Mouse (Mus musculus): Measurements from ENCODE around the gene Hsd3b7. TPM values are rescaled to one million over a fixed set of nuclear protein-coding genes. Genes with fewer than 3 reads are reported as not detected.

Gene Hsd3b7
- total and polyA plus RNA-seq, 2 experiments from 2014 or later = 8.4 TPM

- no peaks in the 10 kb centered on the region for H3K27me3 ChIP-seq (ENCODE audit: insufficient read depth, low read length)
- peak overlapping the region; percentile 95 for H3K27ac ChIP-seq (ENCODE audit: low read depth, low read length)
- TF ChIP-seq CTCF (IDR thresholded peaks at IDR 0.05; ENCODE audit: low read depth) = no peak
- DNase-seq = no peak
- peak overlapping the region; percentile 67 for H3K9ac ChIP-seq
- 1% methylated on average over 15 of the region's 15 CpGs for WGBS
- peaks cover 3% of the 10 kb centered on the region; the same call in 1 of the 2 replicates for H3K4me1 ChIP-seq (ENCODE audit: insufficient read depth)
- no peaks in the 10 kb centered on the region for H3K9me3 ChIP-seq (ENCODE audit: low read length)
- peaks cover under 1% of the 10 kb centered on the region; the same call in 1 of the 2 replicates for H3K36me3 ChIP-seq (ENCODE audit: insufficient read depth)
- ATAC-seq = peak; percentile 12
- H3K4me3 ChIP-seq (ENCODE audit: low read depth, low read length) = peak overlapping the region; percentile 82
- H3K4me2 ChIP-seq (ENCODE audit: low read depth) = peak overlapping the region; percentile 97
These were observed 40.5 kb downstream of the Hsd3b7 start for GRCm38 (mm10) chr7:127840886-127841285.

GRCm38 (mm10) chr7:127841340-127842000 lies 41.1 kb downstream of the Hsd3b7 start:
- peak; percentile 98 for DNase-seq
- Histone ChIP-seq H3K4me3 (ENCODE audit: low read depth, low read length) (peak overlapping the region; percentile 82), H3K27me3 (ENCODE audit: insufficient read depth, low read length) (no peaks in the 10 kb centered on the region), H3K9ac (peak overlapping the region; percentile 67), H3K36me3 (ENCODE audit: insufficient read depth) (peaks cover 7% of the 10 kb centered on the region; the same call in 1 of the 2 replicates), H3K27ac (ENCODE audit: low read depth, low read length) (peak overlapping the region; percentile 95), H3K4me2 (ENCODE audit: low read depth) (peak overlapping the region; percentile 97), H3K9me3 (ENCODE audit: low read length) (no peaks in the 10 kb centered on the region), H3K4me1 (ENCODE audit: insufficient read depth) (peaks cover 3% of the 10 kb centered on the region; the same call in 1 of the 2 replicates)
- under 1% methylated on average over 46 of the region's 46 CpGs for WGBS
- TF ChIP-seq CTCF (IDR thresholded peaks at IDR 0.05; ENCODE audit: low read depth) = peak; percentile 20; the same call in 1 of the 2 replicates
- ATAC-seq = peak; percentile 97

GRCm38 (mm10) chr7:127842001-127842718 lies 41.8 kb downstream of the Hsd3b7 start:
- TF ChIP-seq CTCF (IDR thresholded peaks at IDR 0.05; ENCODE audit: low read depth) = no peak
- ATAC-seq (peak; percentile 37), DNase-seq (peak; percentile 78)
- Histone ChIP-seq H3K4me1 (ENCODE audit: insufficient read depth) (peaks cover 3% of the 10 kb centered on the region; the same call in 1 of the 2 replicates), H3K4me2 (ENCODE audit: low read depth) (peak overlapping the region; percentile 97), H3K27ac (ENCODE audit: low read depth, low read length) (peak overlapping the region; percentile 95; the same call in 1 of the 2 replicates), H3K27me3 (ENCODE audit: insufficient read depth, low read length) (no peaks in the 10 kb centered on the region), H3K9ac (peak overlapping the region; percentile 67), H3K9me3 (ENCODE audit: low read length) (no peaks in the 10 kb centered on the region), H3K4me3 (ENCODE audit: low read depth, low read length) (peak overlapping the region; percentile 82), H3K36me3 (ENCODE audit: insufficient read depth) (peaks cover 11% of the 10 kb centered on the region; the same call in 1 of the 2 replicates)
- under 1% methylated on average over 40 of the region's 40 CpGs for WGBS

- no peaks in the 10 kb centered on the region for H3K4me1 ChIP-seq (ENCODE audit: insufficient read depth)
- no peak for ATAC-seq
- no peak for DNase-seq
- TF ChIP-seq CTCF (IDR thresholded peaks at IDR 0.05; ENCODE audit: low read depth) = no peak
- no peak overlapping the region for H3K4me3 ChIP-seq (ENCODE audit: low read depth, low read length)
- WGBS = 81% methylated on average over 6 of the region's 6 CpGs
- no peaks in the 10 kb centered on the region for H3K9me3 ChIP-seq (ENCODE audit: low read length)
- no peak overlapping the region for H3K4me2 ChIP-seq (ENCODE audit: low read depth)
- no peak overlapping the region for H3K9ac ChIP-seq
- H3K27me3 ChIP-seq (ENCODE audit: insufficient read depth, low read length) = no peaks in the 10 kb centered on the region
- no peak overlapping the region for H3K27ac ChIP-seq (ENCODE audit: low read depth, low read length)
- peaks cover 17% of the 10 kb centered on the region for H3K36me3 ChIP-seq (ENCODE audit: insufficient read depth)
These were observed 49.8 kb downstream of the Hsd3b7 start for GRCm38 (mm10) chr7:127849973-127850875.

- Histone ChIP-seq H3K9me3 (ENCODE audit: low read length) (no peaks in the 10 kb centered on the region), H3K9ac (no peak overlapping the region), H3K27ac (ENCODE audit: low read depth, low read length) (no peak overlapping the region), H3K36me3 (ENCODE audit: insufficient read depth) (peaks cover 16% of the 10 kb centered on the region), H3K27me3 (ENCODE audit: insufficient read depth, low read length) (no peaks in the 10 kb centered on the region), H3K4me3 (ENCODE audit: low read depth, low read length) (no peak overlapping the region), H3K4me2 (ENCODE audit: low read depth) (no peak overlapping the region), H3K4me1 (ENCODE audit: insufficient read depth) (no peaks in the 10 kb centered on the region)
- no peak for TF ChIP-seq CTCF (IDR thresholded peaks at IDR 0.05; ENCODE audit: low read depth)
- 76% methylated on average over 5 of the region's 5 CpGs for WGBS
- ATAC-seq = no peak
- DNase-seq = no peak
These were observed 50.5 kb downstream of the Hsd3b7 start for GRCm38 (mm10) chr7:127850906-127851305.

Other genes starting within 250 kb of the Hsd3b7 start
- gene Tmem265, start 239.2 kb upstream of the Hsd3b7 start, total RNA-seq (2014; rRNA removed) = 2.4 and 2.8 TPM in 2 replicates
- 3.8 and 7.7 TPM in 2 replicates for gene Tmem265, start 239.2 kb upstream of the Hsd3b7 start, polyA plus RNA-seq (2015; fragmentation: Nextera tagmentation; extraction: Ambion mirVana)
- gene Phkg2, start 227.3 kb upstream of the Hsd3b7 start, total RNA-seq (2014; rRNA removed) = 45.7 and 62.4 TPM in 2 replicates
- 53.4 and 53.8 TPM in 2 replicates for gene Phkg2, start 227.3 kb upstream of the Hsd3b7 start, polyA plus RNA-seq (2015; fragmentation: Nextera tagmentation; extraction: Ambion mirVana)
- gene Ccdc189, start 212.0 kb upstream of the Hsd3b7 start, total RNA-seq (2014; rRNA removed) = 9.0 and 11.0 TPM in 2 replicates
- 10.1 and 16.0 TPM in 2 replicates for gene Ccdc189, start 212.0 kb upstream of the Hsd3b7 start, polyA plus RNA-seq (2015; fragmentation: Nextera tagmentation; extraction: Ambion mirVana)
- 49.8 and 60.1 TPM in 2 replicates for gene Rnf40, start 211.8 kb upstream of the Hsd3b7 start, total RNA-seq (2014; rRNA removed)
- gene Rnf40, start 211.8 kb upstream of the Hsd3b7 start, polyA plus RNA-seq (2015; fragmentation: Nextera tagmentation; extraction: Ambion mirVana) = 34.5 and 37.8 TPM in 2 replicates
- gene Zfp629, start 184.8 kb upstream of the Hsd3b7 start, total RNA-seq (2014; rRNA removed) = 27.6 and 35.7 TPM in 2 replicates
- gene Zfp629, start 184.8 kb upstream of the Hsd3b7 start, polyA plus RNA-seq (2015; fragmentation: Nextera tagmentation; extraction: Ambion mirVana) = 9.6 and 10.5 TPM in 2 replicates
- 93.1 and 102 TPM in 2 replicates for gene Bcl7c, start 91.7 kb upstream of the Hsd3b7 start, total RNA-seq (2014; rRNA removed)
- gene Bcl7c, start 91.7 kb upstream of the Hsd3b7 start, polyA plus RNA-seq (2015; fragmentation: Nextera tagmentation; extraction: Ambion mirVana) = 43.9 and 47.5 TPM in 2 replicates
- gene Ctf1, start 87.9 kb upstream of the Hsd3b7 start, total RNA-seq (2014; rRNA removed) = 6.5 and 6.6 TPM in 2 replicates
- 3.8 and 4.3 TPM in 2 replicates for gene Ctf1, start 87.9 kb upstream of the Hsd3b7 start, polyA plus RNA-seq (2015; fragmentation: Nextera tagmentation; extraction: Ambion mirVana)
- not detected in 2 replicates for gene Ctf2, start 68.4 kb upstream of the Hsd3b7 start, total RNA-seq (2014; rRNA removed)
- not detected in 2 replicates for gene Ctf2, start 68.4 kb upstream of the Hsd3b7 start, polyA plus RNA-seq (2015; fragmentation: Nextera tagmentation; extraction: Ambion mirVana)
- 162 and 178 TPM in 2 replicates for gene Fbxl19, start 56.1 kb upstream of the Hsd3b7 start, total RNA-seq (2014; rRNA removed)
- 6.9 and 7.9 TPM in 2 replicates for gene Fbxl19, start 56.1 kb upstream of the Hsd3b7 start, polyA plus RNA-seq (2015; fragmentation: Nextera tagmentation; extraction: Ambion mirVana)
- gene Orai3, start 30.8 kb upstream of the Hsd3b7 start, total RNA-seq (2014; rRNA removed) = 19.0 and 19.4 TPM in 2 replicates
- gene Orai3, start 30.8 kb upstream of the Hsd3b7 start, polyA plus RNA-seq (2015; fragmentation: Nextera tagmentation; extraction: Ambion mirVana) = 9.6 and 13.4 TPM in 2 replicates
- gene Setd1a, start 23.9 kb upstream of the Hsd3b7 start, total RNA-seq (2014; rRNA removed) = 18.2 and 20.7 TPM in 2 replicates
- 13.2 and 13.7 TPM in 2 replicates for gene Setd1a, start 23.9 kb upstream of the Hsd3b7 start, polyA plus RNA-seq (2015; fragmentation: Nextera tagmentation; extraction: Ambion mirVana)
- 0.05 TPM in 1 of 2 replicates, not detected in the other for gene Gm49388, start 15.0 kb upstream of the Hsd3b7 start, total RNA-seq (2014; rRNA removed)
- not detected in 2 replicates for gene Gm49388, start 15.0 kb upstream of the Hsd3b7 start, polyA plus RNA-seq (2015; fragmentation: Nextera tagmentation; extraction: Ambion mirVana)
- gene Stx4a, start 23.7 kb downstream of the Hsd3b7 start, total RNA-seq (2014; rRNA removed) = 7.5 and 9.2 TPM in 2 replicates
- 18.8 and 20.4 TPM in 2 replicates for gene Stx4a, start 23.7 kb downstream of the Hsd3b7 start, polyA plus RNA-seq (2015; fragmentation: Nextera tagmentation; extraction: Ambion mirVana)
- gene Stx1b, start 23.9 kb downstream of the Hsd3b7 start, total RNA-seq (2014; rRNA removed) = 37.9 and 51.3 TPM in 2 replicates
- gene Stx1b, start 23.9 kb downstream of the Hsd3b7 start, polyA plus RNA-seq (2015; fragmentation: Nextera tagmentation; extraction: Ambion mirVana) = 38.5 and 58.4 TPM in 2 replicates
- gene Zfp646, start 75.6 kb downstream of the Hsd3b7 start, total RNA-seq (2014; rRNA removed) = 31.2 and 37.7 TPM in 2 replicates
- 3.8 and 4.2 TPM in 2 replicates for gene Zfp646, start 75.6 kb downstream of the Hsd3b7 start, polyA plus RNA-seq (2015; fragmentation: Nextera tagmentation; extraction: Ambion mirVana)
- 16.0 and 25.1 TPM in 2 replicates for gene Zfp668, start 76.2 kb downstream of the Hsd3b7 start, total RNA-seq (2014; rRNA removed)
- gene Zfp668, start 76.2 kb downstream of the Hsd3b7 start, polyA plus RNA-seq (2015; fragmentation: Nextera tagmentation; extraction: Ambion mirVana) = 23.7 and 34.2 TPM in 2 replicates
- 0.62 and 0.81 TPM in 2 replicates for gene Prss53, start 90.4 kb downstream of the Hsd3b7 start, total RNA-seq (2014; rRNA removed)
- 0.24 and 0.69 TPM in 2 replicates for gene Prss53, start 90.4 kb downstream of the Hsd3b7 start, polyA plus RNA-seq (2015; fragmentation: Nextera tagmentation; extraction: Ambion mirVana)
- gene Gm21974, start 94.8 kb downstream of the Hsd3b7 start, total RNA-seq (2014; rRNA removed) = not detected in 2 replicates
- not detected in 2 replicates for gene Gm21974, start 94.8 kb downstream of the Hsd3b7 start, polyA plus RNA-seq (2015; fragmentation: Nextera tagmentation; extraction: Ambion mirVana)
- gene Vkorc1, start 95.0 kb downstream of the Hsd3b7 start, total RNA-seq (2014; rRNA removed) = 17.2 and 28.0 TPM in 2 replicates
- gene Vkorc1, start 95.0 kb downstream of the Hsd3b7 start, polyA plus RNA-seq (2015; fragmentation: Nextera tagmentation; extraction: Ambion mirVana) = 69.4 and 73.0 TPM in 2 replicates
- gene Bckdk, start 103.5 kb downstream of the Hsd3b7 start, total RNA-seq (2014; rRNA removed) = 43.0 and 56.2 TPM in 2 replicates
- gene Bckdk, start 103.5 kb downstream of the Hsd3b7 start, polyA plus RNA-seq (2015; fragmentation: Nextera tagmentation; extraction: Ambion mirVana) = 66.8 and 69.3 TPM in 2 replicates
- 30.6 and 41.1 TPM in 2 replicates for gene Kat8, start 111.9 kb downstream of the Hsd3b7 start, total RNA-seq (2014; rRNA removed)
- 34.8 and 37.0 TPM in 2 replicates for gene Kat8, start 111.9 kb downstream of the Hsd3b7 start, polyA plus RNA-seq (2015; fragmentation: Nextera tagmentation; extraction: Ambion mirVana)
- gene Prss8, start 129.5 kb downstream of the Hsd3b7 start, total RNA-seq (2014; rRNA removed) = 0.38 and 1.1 TPM in 2 replicates
- gene Prss8, start 129.5 kb downstream of the Hsd3b7 start, polyA plus RNA-seq (2015; fragmentation: Nextera tagmentation; extraction: Ambion mirVana) = 0.92 and 1.5 TPM in 2 replicates
- 6.4 and 18.4 TPM in 2 replicates for gene Prss36, start 146.1 kb downstream of the Hsd3b7 start, total RNA-seq (2014; rRNA removed)
- gene Prss36, start 146.1 kb downstream of the Hsd3b7 start, polyA plus RNA-seq (2015; fragmentation: Nextera tagmentation; extraction: Ambion mirVana) = 15.6 and 18.3 TPM in 2 replicates
- gene Fus, start 166.9 kb downstream of the Hsd3b7 start, total RNA-seq (2014; rRNA removed) = 30.2 and 51.0 TPM in 2 replicates
- 221 and 323 TPM in 2 replicates for gene Fus, start 166.9 kb downstream of the Hsd3b7 start, polyA plus RNA-seq (2015; fragmentation: Nextera tagmentation; extraction: Ambion mirVana)
- gene Pycard, start 193.3 kb downstream of the Hsd3b7 start, total RNA-seq (2014; rRNA removed) = 8.1 and 12.1 TPM in 2 replicates
- 7.4 and 8.5 TPM in 2 replicates for gene Pycard, start 193.3 kb downstream of the Hsd3b7 start, polyA plus RNA-seq (2015; fragmentation: Nextera tagmentation; extraction: Ambion mirVana)
- gene Trim72, start 203.3 kb downstream of the Hsd3b7 start, total RNA-seq (2014; rRNA removed) = 0.15 and 0.43 TPM in 2 replicates
- not detected in 2 replicates for gene Trim72, start 203.3 kb downstream of the Hsd3b7 start, polyA plus RNA-seq (2015; fragmentation: Nextera tagmentation; extraction: Ambion mirVana)

Data from forebrain, postnatal 0 days (tissue).